Mouse (Mus musculus): ENCODE measurements around the gene Pfkfb4.

DNA sequence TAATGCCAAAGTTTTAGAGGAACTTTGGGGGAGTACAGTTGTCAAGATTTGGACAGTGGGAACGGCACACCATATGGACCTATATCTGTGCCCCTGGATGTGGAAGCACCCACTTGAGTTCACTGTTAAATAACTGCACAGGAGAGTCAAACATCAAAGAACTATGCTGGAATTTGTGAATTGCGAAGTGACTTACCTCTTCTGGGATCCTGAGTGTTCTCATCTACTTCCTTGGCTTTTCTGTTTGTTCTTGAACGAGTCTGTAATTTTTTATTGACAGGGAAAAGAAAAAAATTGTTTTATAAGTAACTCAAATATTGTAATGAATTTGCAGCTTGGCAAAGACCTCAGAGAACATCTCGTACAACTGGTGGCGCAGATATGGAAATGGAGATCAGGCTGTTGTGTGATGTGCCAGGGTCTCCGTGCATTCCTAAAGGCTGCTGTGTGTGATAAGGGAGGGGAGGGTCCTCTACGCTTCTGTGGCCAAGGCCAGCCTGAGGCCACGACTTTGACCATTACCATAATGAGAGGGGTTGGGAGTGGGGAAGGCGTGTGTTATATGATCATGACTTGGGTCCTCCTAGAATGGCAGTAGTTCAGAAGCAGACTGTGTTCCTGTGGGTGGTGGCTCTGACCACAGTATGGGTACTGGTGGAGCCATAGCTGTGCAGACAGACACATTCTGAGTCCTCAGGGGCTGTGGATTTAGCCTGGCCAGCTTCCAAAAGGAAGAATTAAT, 1.2 kb downstream of the Pfkfb4 start:
- no peak for TF ChIP-seq POLR2A (IDR thresholded peaks at IDR 0.05; ENCODE audit: low read depth, low read length)
- no peak for TF ChIP-seq CTCF (conservative IDR thresholded peaks at IDR 0.05; ENCODE audit: insufficient read depth, insufficient read length, low read depth, low read length)
